Mouse (Mus musculus): ENCODE results near the gene Msh3.
A peak's percentile ranks its signal among the peaks of the same experiment; 100 is the strongest.
"Not testable (repeated sequence)": the region's sequence is repeated elsewhere in the genome, so short reads cannot be mapped to it uniquely, and the experiment has no call there.

The Msh3 gene

GRCm38 (mm10) chr13:92247576-92247975 is 107.2 kb downstream of the Msh3 start:
- DNase-seq: no peak

GRCm38 (mm10) chr13:92246966-92247365 is 107.8 kb downstream of the Msh3 start:
- DNase-seq: no peak

- no peak for DNase-seq
These were observed 110.1 kb downstream of the Msh3 start for GRCm38 (mm10) chr13:92244731-92245130.

GRCm38 (mm10) chr13:92241426-92241825 is 113.4 kb downstream of the Msh3 start:
- DNase-seq: no peak

- no peak for DNase-seq
These were observed 116.9 kb downstream of the Msh3 start for GRCm38 (mm10) chr13:92237887-92238286.

- DNase-seq: no peak
These were observed 117.8 kb downstream of the Msh3 start for GRCm38 (mm10) chr13:92237016-92237415.

- DNase-seq: no peak
These were observed 122.5 kb downstream of the Msh3 start for GRCm38 (mm10) chr13:92232076-92232938.

- no peak for DNase-seq
These were observed 126.8 kb downstream of the Msh3 start for GRCm38 (mm10) chr13:92228037-92228436.

GRCm38 (mm10) chr13:92223567-92223966 is 131.2 kb downstream of the Msh3 start:
- DNase-seq: no peak

GRCm38 (mm10) chr13:92222763-92223162 is 132.0 kb downstream of the Msh3 start:
- DNase-seq: no peak

GRCm38 (mm10) chr13:92219774-92220173 is 135.0 kb downstream of the Msh3 start:
- no peak for DNase-seq

GRCm38 (mm10) chr13:92217216-92217615 is 137.6 kb downstream of the Msh3 start:
- peak; percentile 36 to 45 for DNase-seq

GRCm38 (mm10) chr13:92196860-92197259 is 157.9 kb downstream of the Msh3 start:
- no peak for DNase-seq

GRCm38 (mm10) chr13:92193806-92194205 is 161.0 kb downstream of the Msh3 start:
- DNase-seq: not testable (repeated sequence)

- not testable (repeated sequence) for DNase-seq
These were observed 182.1 kb downstream of the Msh3 start for GRCm38 (mm10) chr13:92172686-92173085.

Data from cerebellum, postnatal 14 days (tissue).